Mouse (Mus musculus) adrenal gland, adult 8-10 months (tissue): ENCODE data around the gene Col9a3. TPM values are rescaled to one million over a fixed set of nuclear protein-coding genes. Genes with fewer than 3 reads are reported as not detected.
A peak's percentile ranks its signal among the peaks of the same experiment; 100 is the strongest.

ENCODE experiments used
- DNase-seq: peaks from one replicate; pipeline ENCODE4 v3.0.0; 2022
- total RNA-seq, 4 experiments: library from RNA; stranded (reverse); gene quantifications; 2 replicates each; pipeline ENCODE4 v1.2.4; 2022

Col9a3 gene
- under 1 TPM in 3 of 4 experiments, not detected in 1; 0.22 to 0.40 (median 0.35) TPM for total RNA-seq

DNA sequence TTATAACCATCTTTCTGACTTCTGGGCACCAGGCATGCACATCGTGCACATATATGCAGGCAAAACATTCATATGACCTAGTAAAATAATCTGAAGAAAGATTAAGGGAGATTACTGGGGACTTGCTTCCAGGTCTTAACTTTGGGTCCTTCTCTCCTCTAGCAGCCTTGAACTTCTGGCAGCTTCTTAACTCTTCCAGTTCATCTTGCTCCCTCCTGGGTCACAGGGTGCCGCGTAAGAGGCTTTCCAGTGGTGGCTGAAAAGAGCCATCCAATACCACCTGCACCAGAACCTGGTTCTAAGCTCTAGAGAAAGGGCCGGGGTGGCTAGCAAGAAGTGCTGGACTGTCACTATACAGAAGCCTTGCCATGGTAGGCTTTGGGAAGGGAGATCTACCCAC is at the start of gene Col9a3:
Col9a3 (plus strand) TSS at position 301 of the 400 bp plus-strand sequence.
- no peak for DNase-seq

DNA sequence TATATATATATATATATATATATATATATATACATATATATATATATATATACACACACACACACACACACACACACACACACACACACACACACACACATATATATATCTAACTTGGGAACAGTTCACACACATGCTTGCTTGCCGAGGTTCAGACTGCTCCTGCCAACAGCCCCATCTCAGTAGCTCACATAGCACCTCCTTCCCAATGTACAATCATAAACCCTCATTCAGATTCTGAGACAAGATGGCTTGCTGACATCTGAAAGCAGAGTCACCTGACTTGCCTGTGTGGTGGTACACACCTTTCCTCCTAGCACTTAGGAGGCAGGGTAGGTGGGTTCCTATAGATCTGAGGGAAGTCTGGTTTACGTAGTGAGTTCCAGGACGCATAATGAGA is 45.2 kb upstream of the Col9a3 start:
- no peak for DNase-seq

DNA sequence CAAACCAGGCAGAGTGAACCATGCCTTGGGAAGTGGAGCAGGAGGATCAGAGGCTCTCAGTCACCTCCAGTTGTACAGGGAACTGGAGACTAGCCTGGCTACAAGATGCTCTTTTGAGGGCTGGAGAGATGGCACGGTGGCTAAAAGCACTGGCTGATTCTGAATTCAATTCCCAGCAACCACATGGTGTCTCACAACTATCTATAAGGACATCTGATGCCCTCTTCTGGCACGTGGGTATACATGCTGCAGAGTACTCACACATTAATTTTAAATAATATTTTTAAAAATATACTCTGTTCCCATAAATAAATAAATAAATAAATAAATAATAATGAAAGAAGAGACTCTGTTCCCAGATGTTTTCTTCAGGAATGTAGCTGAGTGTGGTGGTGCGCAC is 42.4 kb upstream of the Col9a3 start:
- no peak for DNase-seq

DNA sequence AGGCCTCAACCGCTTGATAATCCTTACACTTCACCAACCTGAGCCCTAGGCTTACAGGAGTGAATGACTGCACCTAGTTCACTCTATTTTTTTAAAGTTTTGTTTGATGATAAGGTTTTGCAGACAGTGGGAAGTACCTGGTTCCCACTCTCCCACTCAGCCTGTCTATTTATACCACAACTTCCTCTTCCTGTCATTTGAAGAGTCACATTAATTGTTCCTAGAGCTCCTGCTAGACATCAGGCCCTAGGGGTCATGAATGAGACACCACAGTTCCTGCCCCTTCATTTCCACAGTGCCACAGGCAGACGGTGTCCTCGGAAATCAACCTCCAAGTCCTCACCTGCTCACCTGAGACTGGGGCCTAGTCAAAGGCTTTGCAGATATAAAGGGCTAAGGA is 41.1 kb upstream of the Col9a3 start:
- DNase-seq, result no peak

DNA sequence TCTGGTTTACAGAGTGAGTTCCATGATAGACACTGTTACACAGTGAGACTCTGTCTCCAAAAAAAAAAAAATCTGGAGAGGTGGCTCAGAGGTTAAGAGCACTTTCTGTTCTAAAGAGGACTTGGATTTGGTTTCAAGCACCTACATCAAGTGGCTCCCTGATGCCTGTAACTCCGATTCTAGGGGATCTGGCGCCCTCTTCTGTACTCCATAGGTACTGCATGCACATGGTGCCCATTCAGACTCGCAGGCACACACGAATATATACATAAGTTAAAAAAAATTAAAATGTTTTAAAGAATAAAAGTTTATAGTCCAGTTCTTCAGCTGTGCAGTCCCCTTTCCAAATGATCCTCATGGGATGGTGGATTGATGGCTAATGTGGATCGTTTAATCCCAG is 37.3 kb upstream of the Col9a3 start:
- no peak for DNase-seq

DNA sequence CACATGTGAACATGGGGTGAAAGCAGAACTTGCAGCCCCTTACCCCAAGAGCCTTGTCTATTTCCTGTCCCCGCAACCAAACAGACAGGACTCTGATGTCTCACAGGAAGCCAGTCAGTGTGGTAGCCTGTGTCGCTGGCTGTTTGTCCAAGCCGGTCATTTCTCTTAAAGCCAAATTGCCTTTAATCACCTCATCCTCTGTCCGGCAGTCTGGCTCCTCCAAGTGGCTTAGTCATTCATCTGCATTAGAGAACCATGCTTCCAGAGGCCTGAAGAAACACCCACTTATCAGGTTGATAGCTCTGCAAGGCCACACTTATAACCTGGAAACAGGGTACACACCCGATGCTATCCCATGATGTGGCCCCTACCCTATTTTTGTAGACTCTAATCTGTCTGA is 35.4 kb upstream of the Col9a3 start:
- no peak for DNase-seq

DNA sequence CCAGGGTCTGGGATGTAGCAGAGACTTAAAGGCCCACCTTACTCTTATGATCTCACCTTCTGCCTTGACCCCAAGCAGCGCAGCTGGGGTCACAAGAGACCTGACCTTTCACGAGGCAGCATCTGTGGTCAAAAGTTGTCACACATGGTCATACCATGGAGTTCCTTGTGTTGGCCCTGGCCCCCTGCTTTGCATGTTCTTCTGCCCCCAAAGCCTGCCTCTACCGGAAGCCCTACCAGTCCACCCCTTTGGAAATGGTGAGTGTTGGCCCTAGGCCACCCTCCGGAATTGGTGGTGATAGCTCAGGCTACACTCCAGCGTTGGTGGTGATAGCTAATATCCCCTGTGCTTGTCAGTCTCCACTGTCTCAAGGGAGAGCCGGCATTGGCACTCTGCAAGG is 34.3 kb upstream of the Col9a3 start:
- no peak for DNase-seq

DNA sequence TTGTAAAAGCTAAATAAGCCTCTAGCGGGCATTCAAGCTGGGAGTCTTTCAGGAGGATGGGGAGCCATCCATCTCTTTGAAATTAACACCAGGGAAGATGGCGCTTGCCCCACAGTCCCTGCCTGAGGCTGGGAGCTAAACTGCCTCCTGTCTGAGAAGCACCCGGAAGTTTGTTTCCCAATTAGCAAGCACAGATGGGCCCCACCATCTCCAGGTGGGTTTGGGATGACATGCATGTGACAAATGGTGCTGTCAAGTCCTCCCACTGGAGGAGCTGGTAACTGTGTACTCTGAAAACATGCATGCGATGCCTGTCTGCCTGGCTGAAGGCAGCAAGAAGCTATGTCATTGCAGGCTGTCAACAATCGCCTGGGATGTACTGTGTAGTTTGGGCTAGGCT is 33.7 kb upstream of the Col9a3 start:
- no peak for DNase-seq

DNA sequence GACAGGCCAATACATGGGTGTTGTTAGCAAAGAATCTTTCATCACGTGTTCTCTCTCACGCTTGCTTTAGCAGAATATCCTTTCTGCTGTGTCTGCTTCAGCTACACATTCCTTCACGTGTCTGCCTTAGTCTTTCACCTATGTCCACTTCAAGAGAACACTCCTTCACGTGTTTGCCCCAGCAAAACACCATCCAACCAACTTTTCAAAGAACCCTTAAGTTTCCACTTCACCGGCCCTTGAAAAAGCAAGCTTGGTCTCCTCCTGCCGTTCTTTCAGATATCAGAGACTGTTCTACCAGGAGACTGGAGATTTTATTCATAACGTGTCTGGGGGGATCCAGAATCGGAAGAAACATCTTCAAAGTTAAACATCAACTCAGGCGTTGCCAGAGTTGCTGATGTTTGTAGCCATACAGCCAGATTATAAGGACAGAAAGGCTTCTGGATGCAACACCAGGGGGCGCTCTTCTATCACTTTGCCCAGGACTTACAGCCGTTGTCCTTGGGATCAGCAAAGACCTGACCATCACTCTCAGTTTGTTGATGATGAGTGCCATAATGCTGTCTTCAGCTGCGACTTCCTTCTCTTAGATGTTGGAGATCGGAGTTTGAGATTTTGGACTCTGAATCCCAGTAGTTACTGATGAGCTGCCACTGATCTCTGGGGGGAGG is 31.2 kb upstream of the Col9a3 start:
- DNase-seq, result peak; percentile 26

DNA sequence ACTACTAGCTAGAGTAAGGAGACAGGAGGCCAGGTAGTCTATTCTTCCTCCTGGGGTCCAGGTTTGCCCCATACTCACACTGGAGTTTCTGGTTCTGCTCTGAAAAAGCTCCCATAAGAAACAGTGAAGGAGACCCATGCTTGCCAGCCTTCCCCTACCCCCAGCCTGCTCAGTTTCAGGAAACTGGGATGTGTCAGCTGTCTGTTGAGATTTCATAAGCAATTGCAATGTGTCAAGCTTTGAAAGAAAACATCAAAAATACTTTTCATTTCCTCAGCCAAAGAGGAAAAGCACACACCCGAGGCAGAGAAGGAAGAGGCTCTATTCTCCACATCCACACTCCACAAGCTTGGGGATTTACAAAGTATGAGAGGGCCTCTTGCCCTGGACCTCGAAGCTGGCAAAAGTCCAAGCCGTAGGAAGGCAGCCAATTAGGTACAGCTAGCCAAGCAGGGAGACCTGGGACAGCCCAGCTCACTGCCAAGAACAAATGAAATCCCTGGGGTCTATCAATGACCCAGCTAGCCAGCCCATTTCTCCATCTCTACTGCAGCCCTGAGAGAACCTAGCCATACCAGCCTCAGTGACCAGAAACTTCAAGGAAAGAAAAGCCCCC is 28.5 kb upstream of the Col9a3 start:
- peak; percentile 30 for DNase-seq

DNA sequence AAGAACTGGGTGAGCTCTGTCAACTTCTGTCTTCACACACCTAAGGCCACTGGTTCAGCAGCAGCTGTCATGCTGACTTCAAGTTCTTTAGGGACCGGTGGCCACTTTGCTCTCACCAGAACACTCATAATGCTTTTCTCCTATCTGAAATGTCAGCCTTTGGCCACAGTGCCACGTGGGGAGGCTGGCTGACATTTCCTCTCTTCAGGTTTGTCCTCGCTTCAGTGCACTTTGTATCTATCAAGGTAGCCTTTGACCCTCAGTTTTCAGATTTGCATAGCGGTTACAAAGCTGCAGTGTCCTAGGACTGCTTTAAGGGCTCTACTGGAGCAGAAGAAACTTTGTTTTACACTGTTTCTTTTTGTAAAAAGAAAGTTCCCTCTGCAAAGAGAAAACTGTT is 21.1 kb upstream of the Col9a3 start:
- DNase-seq, result no peak

DNA sequence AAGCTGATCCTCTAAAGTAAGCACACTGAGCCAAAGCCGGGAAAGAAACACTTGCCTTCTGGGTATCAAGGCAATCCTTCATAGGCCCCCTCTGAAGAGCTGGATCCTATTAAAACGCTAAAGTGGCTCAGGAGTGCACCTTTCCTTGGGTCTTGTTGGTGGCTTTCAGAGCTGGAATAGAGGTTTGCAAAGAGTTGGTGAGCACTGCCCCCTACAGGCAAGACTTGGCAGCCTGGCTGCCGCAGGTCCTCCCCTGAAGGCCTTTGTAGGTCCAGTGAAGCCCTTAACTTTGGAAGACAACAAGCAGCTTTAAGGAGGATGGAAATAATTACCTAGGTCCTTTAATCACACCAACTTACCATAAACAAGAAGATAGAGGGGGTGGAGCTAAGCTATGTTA is 18.9 kb upstream of the Col9a3 start:
- peak; percentile 26 for DNase-seq

DNA sequence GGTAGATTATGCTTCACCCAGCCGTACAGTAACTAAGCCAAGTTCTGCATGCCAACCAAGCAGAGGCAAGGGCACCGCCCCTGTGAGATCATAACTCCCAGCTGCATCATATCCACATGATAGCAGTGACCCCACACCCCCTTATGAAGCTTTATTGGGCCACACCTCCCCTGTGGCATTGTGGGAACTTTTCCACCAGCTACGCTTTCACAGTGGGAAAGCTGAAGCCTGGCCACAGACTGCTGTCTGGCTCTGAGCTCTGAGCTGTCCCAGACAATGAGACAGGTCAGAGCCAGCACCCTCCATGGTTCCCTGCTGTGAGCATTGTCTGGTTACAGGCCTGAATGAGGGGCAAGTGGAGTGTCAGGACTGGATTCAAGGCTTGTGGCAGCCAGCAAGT is 16.6 kb upstream of the Col9a3 start, which contains the start of gene Mrgbp:
Mrgbp (plus strand) TSS at position 303 of the 400 bp plus-strand sequence.
- DNase-seq, result no peak

DNA sequence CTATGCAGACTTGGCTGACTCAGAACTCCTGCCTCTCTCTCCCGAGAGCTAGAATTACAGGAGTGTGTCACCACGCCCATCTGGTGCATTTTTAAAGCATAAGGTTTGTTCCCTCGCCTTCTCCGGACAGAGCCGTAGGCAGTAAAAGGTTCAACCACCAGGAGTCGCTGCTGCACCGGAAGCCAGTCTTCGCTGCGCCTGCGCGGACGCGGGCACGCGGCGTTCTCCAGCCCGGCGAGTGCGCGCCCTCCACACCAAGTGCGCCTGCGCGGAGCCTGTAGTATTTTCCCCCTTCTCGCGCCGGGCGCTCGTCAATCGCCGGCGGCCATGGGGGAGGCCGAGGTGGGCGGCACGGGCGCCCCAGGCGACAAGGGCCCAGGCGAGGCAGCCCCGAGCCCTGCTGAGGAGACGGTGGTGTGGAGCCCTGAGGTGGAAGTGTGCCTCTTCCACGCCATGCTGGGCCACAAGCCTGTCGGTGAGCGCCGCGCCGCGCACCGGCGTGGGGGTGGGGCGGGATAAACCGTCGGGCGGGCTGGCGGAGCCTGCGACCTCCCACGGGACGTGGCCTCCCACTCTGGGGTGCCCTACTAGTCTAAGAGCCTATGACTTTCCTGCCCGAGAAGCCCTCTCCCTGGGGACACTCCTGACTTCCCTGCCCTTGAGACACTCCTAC is 15.0 kb upstream of the Col9a3 start:
- peak; percentile 94 for DNase-seq

DNA sequence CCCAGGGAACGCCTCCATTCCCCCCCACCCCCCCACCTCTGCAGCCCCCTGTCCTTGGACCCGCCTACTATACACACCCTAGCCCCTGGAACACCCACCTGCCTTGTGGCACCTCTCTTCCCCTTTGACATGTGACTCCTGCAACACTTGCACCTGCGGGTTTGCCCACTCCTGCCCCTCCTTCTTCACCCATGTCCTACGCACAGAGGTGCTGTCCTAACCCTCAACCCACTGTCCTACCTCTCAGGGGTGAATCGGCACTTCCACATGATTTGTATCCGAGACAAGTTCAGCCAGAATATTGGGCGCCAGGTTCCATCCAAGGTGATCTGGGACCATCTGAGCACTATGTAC is 14.5 kb upstream of the Col9a3 start:
- DNase-seq, result no peak

DNA sequence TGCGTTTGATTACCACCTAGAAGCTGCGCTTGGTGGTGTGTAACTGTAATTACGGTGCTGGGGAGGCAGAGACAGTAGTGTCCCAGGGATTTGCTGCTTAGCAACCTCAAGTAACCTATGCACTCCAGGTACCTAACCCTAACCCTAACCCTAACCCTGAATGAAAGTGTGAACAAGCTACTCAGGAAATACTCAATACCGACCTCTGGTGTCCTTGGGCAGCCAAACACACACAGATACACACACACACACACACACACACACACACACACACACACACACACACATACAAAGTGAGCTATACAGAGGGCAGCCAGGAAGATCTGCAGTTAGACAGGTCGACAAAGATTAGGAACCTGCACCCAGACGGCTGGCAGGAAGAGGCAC is 8.9 kb upstream of the Col9a3 start:
- no peak for DNase-seq

DNA sequence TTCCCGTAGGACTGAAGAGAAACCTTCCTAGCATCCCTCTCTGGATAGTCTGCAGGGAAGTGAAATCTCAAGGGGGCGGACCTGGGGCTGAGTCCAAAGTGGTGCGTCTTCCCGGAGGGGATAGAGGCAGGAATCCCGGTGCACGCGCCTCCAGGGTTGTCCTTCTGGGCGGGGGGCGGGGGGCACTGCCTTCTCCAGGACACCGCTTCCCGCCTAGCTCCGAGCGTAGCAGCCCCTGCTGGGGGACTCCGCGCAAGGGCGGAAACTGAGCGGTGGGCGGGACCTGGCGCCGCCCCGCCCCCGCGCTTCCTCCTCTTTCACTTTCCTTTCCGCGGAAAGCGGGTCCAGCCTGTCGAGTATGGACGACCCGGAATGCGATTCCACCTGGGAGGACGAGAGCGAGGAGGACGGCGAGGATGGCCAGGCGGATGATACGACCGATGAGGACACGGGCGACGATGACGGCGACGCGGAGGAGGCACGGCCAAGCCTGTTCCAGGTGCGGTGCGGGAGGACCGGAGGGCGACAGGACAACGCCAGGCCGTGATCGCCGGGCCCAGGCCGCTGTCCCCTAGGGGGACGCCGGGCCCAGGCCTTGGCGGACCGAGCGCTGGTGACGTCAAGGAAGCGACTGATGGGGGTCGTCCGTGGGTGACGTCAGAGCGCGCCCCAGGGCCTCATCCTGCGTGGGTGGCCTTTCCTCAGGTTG is 8.3 kb upstream of the Col9a3 start, which contains the start of gene Ogfr:
Ogfr (plus strand) TSS at position 123 of the 709 bp plus-strand sequence.
- peak; percentile 69 for DNase-seq

DNA sequence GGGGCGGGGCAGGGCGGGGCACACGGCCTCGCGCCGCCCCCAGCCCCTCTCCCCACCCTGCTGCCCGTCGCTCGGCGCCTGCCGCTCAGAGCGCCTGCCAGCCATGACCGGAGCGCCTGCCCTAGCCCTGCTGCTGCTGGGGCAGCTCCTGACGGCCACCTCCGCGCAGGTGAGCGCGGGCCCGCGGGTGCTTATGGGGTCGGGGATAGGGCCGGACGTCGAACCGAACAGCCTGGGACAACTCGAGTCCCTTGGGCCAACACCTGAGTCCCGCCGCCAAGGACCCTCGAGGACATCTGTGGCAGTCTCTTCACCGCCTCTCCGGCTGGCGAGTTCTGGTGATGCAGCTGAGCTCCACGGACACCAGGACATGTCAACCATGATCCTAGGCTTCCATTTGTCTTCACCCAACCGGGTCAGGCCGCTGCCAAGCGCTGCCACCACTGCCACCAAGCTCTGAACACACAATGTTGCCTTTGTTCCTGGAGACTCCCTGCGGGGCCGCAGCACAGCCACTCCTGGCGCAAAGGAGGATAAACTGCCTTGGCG is 641 bp downstream of the Col9a3 start:
- DNase-seq, result no peak

DNA sequence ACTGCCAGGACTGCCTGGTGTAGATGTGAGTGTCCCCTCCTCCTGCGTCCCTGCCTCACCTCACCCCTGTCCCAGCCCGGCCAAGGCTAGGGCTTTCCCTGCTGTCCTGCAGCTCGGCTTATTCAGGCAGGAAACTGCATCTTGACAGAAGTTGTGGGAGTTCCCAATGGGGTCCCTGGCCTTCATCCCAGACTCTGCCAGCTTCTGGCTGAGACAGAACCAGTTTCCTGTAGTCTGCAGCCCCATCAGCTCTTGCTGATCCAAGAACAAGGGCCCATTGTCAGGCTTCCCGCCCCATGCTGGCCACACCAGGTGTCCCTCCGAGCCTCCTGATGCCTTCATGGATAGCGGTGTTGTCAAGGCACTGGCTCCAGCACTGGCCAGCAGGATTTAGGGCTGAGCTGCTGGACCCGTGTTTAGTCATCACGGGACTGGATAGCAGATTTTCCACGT is 3.0 kb downstream of the Col9a3 start:
- no peak for DNase-seq

DNA sequence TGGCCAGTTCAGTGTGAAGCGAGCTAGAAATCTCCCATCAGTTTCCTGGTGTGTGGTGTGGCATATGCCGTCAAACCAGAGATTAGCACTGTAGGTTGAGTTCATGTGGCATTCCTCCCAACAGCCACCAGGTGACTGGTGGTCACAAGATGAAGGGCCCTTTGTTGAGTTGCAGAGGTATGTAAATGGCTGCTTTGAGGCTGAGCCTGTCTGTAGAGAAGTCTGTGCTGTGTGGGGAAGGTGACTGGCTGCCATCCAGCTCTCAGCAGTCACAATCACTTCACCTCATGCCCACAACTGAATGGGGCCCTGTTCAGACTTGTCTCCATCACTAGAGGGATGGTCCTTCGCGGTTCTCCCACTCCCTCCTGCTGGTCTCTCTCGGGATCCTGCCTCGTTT is 7.2 kb downstream of the Col9a3 start:
- no peak for DNase-seq

DNA sequence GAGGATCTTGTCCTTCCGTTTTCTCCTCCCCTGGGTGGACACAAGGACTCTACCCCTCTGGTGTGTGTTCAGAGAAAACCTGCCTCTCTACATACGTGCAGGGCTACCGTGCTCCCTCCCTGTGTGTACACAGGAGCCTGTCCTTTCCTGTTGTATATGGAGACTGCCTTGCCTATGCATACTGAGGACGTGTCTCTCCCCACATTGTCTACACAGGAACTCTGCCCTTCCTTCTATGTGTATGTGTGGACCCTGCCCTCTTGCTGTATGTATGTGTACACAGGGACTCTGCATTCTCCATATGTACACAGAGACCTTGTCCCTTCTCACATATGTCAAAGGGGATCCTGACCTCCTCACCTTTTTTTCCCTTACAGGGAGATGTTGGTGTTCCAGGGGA is 12.7 kb downstream of the Col9a3 start:
- DNase-seq, result no peak

DNA sequence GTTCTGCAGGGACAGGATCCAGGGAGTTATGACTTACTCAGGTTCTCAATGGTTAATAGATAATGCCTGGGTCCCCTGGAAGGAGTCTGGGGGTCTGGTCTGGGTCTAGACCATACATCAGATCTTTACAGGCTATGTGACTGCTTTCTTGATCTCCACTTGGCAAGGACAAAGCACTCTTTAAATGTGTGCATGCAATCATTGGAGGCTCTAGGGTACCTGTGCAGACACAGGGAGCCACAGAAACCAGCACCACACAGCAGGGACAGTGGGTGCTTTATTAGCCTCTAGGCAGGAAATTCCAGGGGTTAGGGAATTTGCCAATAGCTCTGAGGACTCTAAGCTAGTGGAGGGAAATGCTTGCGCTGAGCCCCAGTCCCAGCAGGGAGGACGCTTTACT is 14.3 kb downstream of the Col9a3 start:
- DNase-seq, result no peak
